Mouse (Mus musculus) erythroblast, adult 5-6 weeks (primary cell): ENCODE results near the gene Fuk. TPM values are rescaled to one million over a fixed set of nuclear protein-coding genes. Genes with fewer than 3 reads are reported as not detected.
A peak's percentile ranks its signal among the peaks of the same experiment; 100 is the strongest.
"Not testable (repeated sequence)": the region's sequence is repeated elsewhere in the genome, so short reads cannot be mapped to it uniquely, and the experiment has no call there.

Experiments used
- ATAC-seq: replicated peaks from 2 replicates; pipeline ENCODE4 v1.8.0; 2016; ENCODE audit warnings: moderate number of reproducible peaks, mild to moderate bottlenecking, moderate TSS enrichment, inconsistent platforms; ENCODE audit not compliant: poor library complexity, low FRiP score, severe bottlenecking
- total RNA-seq, 2 experiments: library from RNA; stranded (forward) in 1 of 2; stranded (reverse) in 1 of 2; fragments of 150-400 nt in 1 of 2; fragments of 200-764, 138-1000 nt in 1 of 2; gene quantifications; 2 replicates each; pipeline versions ENCODE4 v1.2.3 to v1.2.4; 2015 to 2017; ENCODE audit warnings: low replicate concordance in 2 of 2

Gene Fuk
- total RNA-seq, 2 experiments from 2014 or later = 0.58 to 0.68 TPM

DNA sequence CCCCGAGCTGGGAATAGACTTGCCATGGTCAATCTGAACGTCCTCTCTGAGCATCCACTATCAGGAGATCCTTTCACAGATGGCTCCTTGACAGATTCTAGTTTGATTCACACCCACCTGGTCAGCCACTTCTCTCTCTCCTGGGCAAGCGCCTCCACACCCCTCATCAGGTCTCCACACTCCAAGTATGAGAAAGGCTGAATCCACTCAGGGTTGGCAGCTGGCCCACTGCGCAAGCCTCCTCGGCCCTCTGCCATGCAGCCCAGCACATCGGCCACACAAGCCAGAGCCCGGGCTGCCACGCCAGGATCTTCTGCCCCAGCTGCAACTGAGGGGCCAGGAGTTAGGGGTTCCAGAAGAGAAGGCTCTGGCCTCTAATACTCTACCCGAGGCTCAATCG lies 14.7 kb downstream of the Fuk start:
- ATAC-seq = no peak

- ATAC-seq = no peak
These were observed 15.7 kb downstream of the Fuk start for GRCm38 (mm10) chr8:110886634-110887033.

DNA sequence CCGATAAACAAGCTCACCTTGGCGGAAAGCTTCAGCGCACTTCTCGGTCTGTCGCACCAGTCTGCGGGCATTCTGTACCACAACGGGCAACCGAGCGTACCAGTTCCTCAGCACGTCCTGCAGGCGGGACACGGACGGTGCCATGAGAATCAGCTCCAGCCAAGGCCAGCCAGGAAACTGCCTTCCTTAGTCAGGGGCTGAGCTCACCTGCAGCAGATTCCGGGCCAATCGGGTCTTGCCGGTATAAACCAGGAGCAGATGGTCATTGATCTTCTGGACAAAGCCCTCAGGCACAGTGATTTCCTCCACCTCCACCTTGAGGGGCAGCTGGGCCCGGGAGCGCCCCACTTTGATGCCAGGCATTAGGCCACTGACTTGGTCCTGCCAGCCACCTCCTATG lies 18.5 kb downstream of the Fuk start:
- no peak for ATAC-seq

- ATAC-seq = no peak
These were observed 20.5 kb downstream of the Fuk start for GRCm38 (mm10) chr8:110881741-110882310.

DNA sequence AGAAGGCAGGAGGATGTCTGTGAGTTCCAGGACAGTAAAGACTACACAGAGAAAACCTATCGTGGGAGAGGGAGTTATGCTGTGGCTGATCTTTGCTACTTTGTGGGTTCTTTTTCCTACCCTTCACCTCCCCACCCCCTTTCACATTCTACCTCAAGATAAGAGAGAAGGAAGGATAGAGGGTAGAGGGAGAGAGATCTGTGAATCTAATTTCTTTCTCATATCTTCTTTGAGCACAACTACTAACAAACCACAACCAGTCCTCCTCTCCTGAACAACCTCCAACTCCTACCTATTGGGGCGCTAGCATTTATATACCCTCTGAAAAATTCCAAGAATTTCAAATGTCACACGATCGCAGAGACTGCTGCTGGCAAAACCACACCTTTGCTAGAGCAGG lies 24.4 kb downstream of the Fuk start:
- no peak for ATAC-seq

- ATAC-seq = no peak
These were observed 31.8 kb downstream of the Fuk start for GRCm38 (mm10) chr8:110870501-110870900.

DNA sequence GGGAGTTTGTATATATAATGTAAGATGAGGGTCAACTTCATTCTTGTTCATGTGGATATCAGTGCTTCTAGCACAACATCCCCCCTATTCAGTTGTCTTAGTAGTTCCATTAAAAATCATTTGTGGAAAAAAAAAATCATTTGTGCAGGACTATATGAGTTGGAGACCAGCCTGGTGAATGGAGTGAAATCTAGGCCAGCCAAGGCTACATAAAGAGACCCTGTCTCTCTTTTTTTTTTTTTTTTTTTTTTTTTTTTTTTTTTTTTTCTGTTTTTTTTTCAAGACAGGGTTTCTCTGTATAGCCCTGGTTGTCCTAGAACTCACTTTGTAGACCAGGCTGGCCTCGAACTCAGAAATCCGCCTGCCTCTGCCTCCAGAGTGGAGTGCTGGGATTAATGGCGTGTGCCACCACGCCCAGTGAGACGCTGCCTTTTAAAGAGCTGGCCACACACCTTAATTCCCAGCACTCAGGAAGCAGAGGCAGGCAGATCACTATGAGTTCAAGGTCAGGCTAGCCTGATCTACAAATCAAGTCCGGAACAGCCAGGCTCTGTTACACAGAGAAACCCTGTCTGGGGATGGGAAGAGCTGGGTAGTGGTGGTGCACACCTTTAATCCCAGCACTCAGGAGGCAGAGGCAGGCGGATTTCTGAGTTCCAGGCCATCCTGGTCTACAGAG lies 40.8 kb downstream of the Fuk start:
- ATAC-seq = not testable (repeated sequence)

DNA sequence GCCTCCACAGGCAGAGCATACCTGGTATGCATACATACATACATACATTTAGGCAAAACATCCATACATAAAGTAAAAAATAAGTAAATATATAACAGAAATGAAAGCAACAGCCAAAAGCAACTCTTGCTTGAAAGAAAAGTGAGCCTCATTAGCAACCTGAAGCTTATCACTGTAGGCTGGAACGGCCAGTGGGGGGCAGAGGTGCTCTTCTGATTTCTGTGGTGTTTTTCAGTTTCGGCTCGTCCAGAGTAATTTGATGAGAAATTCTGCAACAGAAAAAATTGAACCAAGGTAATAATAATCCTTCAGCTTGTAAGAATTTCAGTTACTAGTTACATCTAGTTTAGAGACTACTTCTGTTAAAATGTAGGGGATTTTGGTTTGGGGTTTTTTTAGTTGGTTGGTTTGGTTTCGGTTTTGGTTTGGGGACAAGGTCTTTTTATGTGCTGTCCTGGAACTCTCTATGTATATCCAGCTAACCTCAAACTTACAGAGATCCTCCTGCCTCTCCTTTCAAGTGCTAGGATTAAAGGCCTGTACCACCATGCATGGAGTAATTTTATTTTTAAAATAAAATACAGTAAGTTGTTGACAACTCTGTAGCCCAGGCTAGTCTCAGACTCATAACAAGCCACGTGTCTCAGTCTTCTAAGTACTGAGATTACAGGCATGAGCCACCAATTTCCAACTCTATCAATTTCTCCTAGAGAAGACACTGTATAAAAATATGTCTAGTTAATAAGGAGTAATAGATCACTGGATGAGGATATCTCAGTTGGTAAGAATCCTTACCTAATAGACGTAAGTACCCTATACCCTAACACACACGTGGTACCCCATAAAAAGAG lies 42.4 kb downstream of the Fuk start:
- peak; percentile 89 for ATAC-seq

- no peak for ATAC-seq
These were observed 45.4 kb downstream of the Fuk start for GRCm38 (mm10) chr8:110856760-110857461.

GRCm38 (mm10) chr8:110856073-110856472 lies 46.2 kb downstream of the Fuk start:
- ATAC-seq = not testable (repeated sequence)

DNA sequence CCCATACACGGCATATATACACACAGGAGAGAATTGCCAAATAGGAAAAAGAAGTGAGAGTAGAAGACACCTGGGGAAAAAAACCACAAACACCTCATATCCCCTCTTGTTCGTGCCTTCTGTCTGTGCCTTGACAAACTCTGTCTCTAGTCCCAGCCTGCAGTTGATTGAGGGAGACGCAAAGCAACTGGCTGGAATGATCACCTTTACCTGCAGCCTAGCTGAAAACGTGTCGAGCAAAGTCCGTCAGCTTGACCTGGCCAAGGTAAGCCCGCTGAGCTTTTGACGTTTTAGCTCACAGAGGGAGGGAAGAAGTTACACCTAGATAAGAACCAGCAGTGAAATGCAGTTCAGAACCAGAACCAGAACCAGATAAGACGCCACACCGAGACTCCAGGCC lies 51.1 kb downstream of the Fuk start:
- ATAC-seq = no peak

DNA sequence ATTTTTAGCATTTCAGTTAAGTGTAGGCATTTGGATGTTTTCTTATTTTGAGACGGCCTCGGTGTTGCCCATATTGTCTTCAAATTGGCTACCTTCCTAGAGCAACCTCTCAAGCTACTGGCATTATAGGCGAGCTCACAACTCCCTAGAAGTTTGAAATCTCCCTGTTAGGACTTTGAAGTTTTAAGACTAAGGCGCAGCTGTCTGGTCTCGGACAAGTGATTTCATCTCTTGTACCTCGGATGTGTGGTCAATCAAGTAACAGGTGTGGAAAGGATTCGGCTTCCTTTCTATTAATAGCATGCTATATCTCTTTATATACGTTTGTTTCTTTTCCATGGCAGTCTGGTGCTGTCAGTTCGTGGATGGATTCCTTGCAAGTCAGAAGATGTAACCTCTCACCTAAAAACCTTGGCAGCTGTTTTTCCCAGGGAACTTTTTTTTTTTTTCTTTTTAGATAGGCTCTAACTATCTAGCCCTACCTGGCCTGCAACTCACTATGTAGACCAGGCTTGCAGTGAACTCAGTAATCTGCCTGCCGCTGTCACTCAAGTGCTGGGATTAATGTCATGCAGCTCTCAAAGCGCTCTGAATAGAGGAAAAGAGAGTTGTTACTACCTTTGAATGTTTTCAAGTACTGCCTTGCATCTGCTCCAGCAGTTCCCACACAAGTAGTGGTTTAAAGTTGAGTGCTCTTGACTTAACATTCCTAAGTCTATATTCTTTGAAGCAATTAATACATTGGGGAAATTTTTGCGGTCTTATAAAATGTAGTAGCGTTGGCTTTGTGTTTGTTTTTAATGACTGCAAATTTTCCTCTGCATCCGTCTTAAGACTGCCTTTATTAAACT lies 54.4 kb downstream of the Fuk start:
- no peak for ATAC-seq

- peak; percentile 40 for ATAC-seq
These were observed 55.1 kb downstream of the Fuk start for GRCm38 (mm10) chr8:110847171-110847549.

DNA sequence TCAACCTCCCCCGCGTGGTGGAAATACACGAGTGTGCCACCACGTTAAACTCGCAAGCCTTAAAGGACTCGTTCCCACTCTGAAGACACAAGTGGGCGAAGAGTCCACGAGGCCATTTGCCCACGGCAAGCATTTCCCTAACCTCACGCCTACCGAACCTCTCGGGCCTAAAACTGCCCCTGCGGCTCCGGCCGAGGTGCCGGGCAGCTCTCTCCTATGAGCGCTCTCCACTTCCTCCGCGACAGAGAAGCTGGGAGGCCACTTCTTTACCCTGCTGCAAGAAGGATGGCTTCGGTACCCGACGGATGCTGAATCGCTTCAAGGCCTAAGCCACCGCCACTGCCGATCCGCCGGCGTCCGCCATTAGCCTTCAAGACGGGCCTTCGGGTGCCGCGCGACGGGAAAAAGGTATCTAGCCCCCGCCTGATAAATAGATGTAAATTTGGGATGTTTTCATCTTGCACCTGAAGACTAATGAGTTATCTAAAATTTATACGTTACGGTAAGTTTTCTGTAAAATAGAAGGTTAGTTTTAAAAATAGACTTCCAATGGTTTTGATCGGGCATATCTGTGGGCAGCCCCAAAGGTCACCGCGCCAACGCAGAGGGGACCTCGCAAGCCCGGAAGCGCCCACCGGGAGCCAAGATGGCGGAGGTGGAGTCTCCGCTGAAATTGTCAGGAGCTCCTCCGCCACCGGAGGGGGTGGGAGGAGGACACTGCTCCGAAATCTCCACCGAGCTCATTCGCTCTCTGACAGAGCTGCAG lies 55.7 kb downstream of the Fuk start, which contains the start of the genes Cog4 and Sf3b3:
Cog4 (plus strand) TSS at position 196 of the 766 bp plus-strand sequence.
Sf3b3 (minus strand) TSS at position 383 of the 766 bp plus-strand sequence.
- ATAC-seq = peak; percentile 94

- ATAC-seq = no peak
These were observed 56.4 kb downstream of the Fuk start for GRCm38 (mm10) chr8:110845821-110846404.

DNA sequence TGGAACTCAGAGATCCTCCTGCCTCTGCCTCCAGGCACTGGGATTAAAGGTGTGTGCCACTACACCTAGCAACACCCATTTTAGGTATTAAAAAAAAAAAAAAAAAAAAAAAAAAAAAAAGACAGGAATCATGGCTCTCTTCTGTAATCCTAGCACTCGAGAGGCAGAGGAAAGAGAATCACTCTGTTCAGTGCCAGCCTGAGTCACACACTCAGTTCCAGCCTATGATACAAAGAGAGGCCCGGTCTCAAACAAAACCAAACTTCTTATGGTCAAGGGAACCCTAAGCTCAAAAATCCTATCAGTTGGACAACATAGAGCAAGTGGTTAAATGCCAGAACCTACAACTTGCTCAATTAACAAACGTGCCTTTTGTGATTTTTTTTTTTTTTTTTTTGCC lies 57.3 kb downstream of the Fuk start:
- ATAC-seq = no peak

DNA sequence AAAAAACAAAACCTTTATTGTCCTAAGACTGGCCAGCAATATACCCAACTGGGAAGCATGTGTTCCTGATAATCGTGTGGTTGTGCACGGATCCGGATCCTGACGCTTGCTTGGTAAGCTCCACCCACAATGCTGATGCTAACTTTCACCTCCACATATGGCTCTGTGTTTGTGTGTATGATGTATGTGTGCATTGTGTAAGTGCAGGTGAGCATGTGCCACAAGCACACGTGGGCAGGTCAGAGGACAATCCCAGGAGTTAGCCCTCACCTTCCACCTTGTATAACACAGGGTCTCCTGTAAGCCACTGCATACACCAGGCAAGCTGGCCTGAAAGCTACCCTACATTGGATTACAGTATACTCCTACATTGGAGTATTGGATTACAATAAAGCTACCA lies 59.1 kb downstream of the Fuk start:
- ATAC-seq = no peak

DNA sequence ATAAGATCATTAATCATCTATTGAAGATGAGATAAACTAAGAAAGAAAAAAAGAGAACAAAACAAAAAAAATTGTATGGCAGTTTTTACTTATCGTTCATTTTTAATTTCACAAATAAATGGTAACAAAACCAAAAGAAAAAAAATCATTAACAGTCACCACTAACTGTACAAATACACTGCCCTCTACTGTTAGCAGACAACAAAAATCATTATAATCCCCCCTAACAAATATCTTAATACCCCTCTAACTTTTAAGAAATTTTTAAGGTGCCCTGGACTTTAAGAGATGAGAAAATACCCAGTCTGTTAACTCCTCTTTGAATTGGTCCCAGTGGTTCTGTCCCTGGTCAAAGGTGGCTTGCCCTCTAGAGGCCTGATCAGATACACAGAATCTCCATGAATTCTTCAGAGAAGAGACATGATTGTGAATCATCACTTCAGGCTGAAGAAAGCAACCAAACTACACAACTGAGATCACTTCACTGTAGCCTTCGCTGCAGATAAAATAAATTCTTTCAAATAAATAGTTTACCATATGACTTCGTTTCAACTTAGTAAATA lies 60.2 kb downstream of the Fuk start:
- no peak for ATAC-seq
